Mouse (Mus musculus) ES-Bruce4 (cell line): ENCODE results near the gene Lonrf2. TPM values are rescaled to one million over a fixed set of nuclear protein-coding genes. Genes with fewer than 3 reads are reported as not detected.

Experiments used
- H3K27ac ChIP-seq: 2 replicates; pipeline ENCODE4 v1.5.1; 2012; ENCODE audit warnings: low read length, inconsistent platforms; ENCODE audit not compliant: insufficient read depth
- H3K27me3 ChIP-seq: 2 replicates; pipeline ENCODE4 v1.6.1; 2012; ENCODE audit warnings: mild to moderate bottlenecking, low read length, inconsistent platforms; ENCODE audit not compliant: control insufficient read depth, poor library complexity, insufficient read depth, severe bottlenecking
- H3K36me3 ChIP-seq: 2 replicates; pipeline ENCODE4 v1.6.1; 2012; ENCODE audit warnings: inconsistent platforms, mild to moderate bottlenecking, low read length, moderate library complexity; ENCODE audit not compliant: control insufficient read depth, poor library complexity, insufficient read depth, severe bottlenecking
- H3K4me1 ChIP-seq: one replicate; pipeline ENCODE4 v1.8.1; 2011; ENCODE audit warnings: low read length; ENCODE audit not compliant: control insufficient read depth, insufficient read depth
- H3K4me3 ChIP-seq: 2 replicates; pipeline ENCODE4 v1.5.1; 2011; ENCODE audit warnings: low read depth, mild to moderate bottlenecking, low read length
- H3K9ac ChIP-seq: 2 replicates; pipeline ENCODE4 v1.6.1; 2012; ENCODE audit warnings: low read depth, mild to moderate bottlenecking, inconsistent platforms; ENCODE audit not compliant: poor library complexity, severe bottlenecking
- H3K9me3 ChIP-seq: replicated peaks from 2 replicates; pipeline ENCODE4 v1.6.1; 2012; ENCODE audit warnings: mild to moderate bottlenecking, low read length, inconsistent platforms; ENCODE audit not compliant: control insufficient read depth, poor library complexity, insufficient read depth, severe bottlenecking
- CTCF ChIP-seq: IDR thresholded peaks from one replicate; pipeline ENCODE4 v1.8.1; 2011; ENCODE audit warnings: low read depth, low read length
- EP300 ChIP-seq: IDR thresholded peaks from 2 replicates; pipeline ENCODE4 v1.6.1; 2011; ENCODE audit warnings: low read depth, low read length; ENCODE audit not compliant: insufficient read depth
- POLR2A ChIP-seq: IDR thresholded peaks from one replicate; pipeline ENCODE4 v1.8.1; 2011; ENCODE audit warnings: low read length; ENCODE audit not compliant: insufficient read depth
- polyA plus RNA-seq: library from polyadenylated mRNA; stranded (reverse); fragments of >200 nt; gene quantifications from 2 replicates; pipeline ENCODE4 v1.2.4, GENCODE M21; 2011; ENCODE audit warnings: low read depth; ENCODE audit not compliant: missing spikeins, insufficient read depth, insufficient read length

Gene Lonrf2
- polyA plus RNA-seq, 1 experiment: 0.12 TPM

DNA sequence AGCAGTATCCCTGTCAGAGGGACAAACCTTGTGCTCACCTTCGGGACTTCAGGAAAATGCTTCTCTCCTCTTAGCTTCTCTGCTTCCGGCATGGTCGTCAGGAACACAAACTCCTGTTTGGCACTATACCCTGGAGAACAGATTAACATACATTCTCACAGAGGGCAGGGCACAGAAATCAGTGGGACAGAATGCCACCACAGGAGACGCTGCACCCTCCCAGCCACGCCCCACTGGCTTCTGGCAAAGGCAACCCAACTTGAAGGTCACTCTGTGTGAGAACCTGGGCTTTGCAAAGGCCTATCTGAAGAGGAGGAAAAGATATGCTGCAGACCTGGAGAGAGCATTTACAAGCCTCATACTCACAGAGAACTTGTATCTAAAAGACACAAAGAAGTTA, 37.4 kb upstream of the Lonrf2 start:
- H3K36me3 ChIP-seq: no peaks in the 10 kb centered on the region
- H3K27ac ChIP-seq: no peak overlapping the region
- H3K9me3 ChIP-seq: peaks cover under 1% of the 10 kb centered on the region
- no peaks in the 10 kb centered on the region for H3K27me3 ChIP-seq
- peaks cover 4% of the 10 kb centered on the region for H3K4me1 ChIP-seq
- H3K9ac ChIP-seq: no peak overlapping the region
- TF ChIP-seq EP300 (0 out of 2 replicates have a peak, but pooled peaks have one; percentile 34), CTCF (no peak), POLR2A (no peak)
- no peak overlapping the region for H3K4me3 ChIP-seq

DNA sequence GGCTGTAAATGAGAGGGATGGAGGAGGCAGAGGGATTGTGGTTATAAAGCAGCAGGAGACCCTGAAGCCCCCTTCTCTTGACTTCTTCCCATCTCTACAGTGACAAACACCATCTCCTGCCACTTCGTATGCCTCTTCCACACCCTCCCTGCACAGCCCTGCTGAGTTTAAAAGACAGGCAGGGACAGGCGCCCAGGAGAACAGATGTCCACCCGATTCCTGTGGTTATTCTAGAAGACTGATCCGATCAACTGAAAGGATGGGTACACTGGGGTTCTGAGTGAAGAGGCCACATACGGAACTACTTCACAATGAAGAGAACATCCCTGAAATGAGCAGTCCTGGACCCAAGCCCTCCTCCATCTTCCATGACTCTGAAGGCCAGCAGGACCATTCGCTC, 35.3 kb upstream of the Lonrf2 start:
- no peak for TF ChIP-seq EP300
- TF ChIP-seq CTCF: no peak
- no peak for TF ChIP-seq POLR2A
- Histone ChIP-seq H3K27me3 (no peaks in the 10 kb centered on the region), H3K4me1 (peaks cover 7% of the 10 kb centered on the region), H3K36me3 (no peaks in the 10 kb centered on the region), H3K9me3 (no peaks in the 10 kb centered on the region), H3K9ac (no peak overlapping the region), H3K4me3 (no peak overlapping the region), H3K27ac (no peak overlapping the region)

- Histone ChIP-seq H3K36me3 (no peaks in the 10 kb centered on the region), H3K27me3 (no peaks in the 10 kb centered on the region), H3K27ac (peak overlapping the region; percentile 83), H3K9me3 (no peaks in the 10 kb centered on the region), H3K4me3 (no peak overlapping the region), H3K4me1 (peaks cover 7% of the 10 kb centered on the region), H3K9ac (no peak overlapping the region)
- TF ChIP-seq EP300 (peak; percentile 79), POLR2A (no peak)
These were observed 33.1 kb upstream of the Lonrf2 start for GRCm38 (mm10) chr1:38869398-38870195.

- TF ChIP-seq EP300: no peak
- no peak for TF ChIP-seq POLR2A
- no peak for TF ChIP-seq CTCF
- H3K27me3 ChIP-seq: no peaks in the 10 kb centered on the region
- peaks cover 3% of the 10 kb centered on the region for H3K4me1 ChIP-seq
- H3K27ac ChIP-seq: no peak overlapping the region
- no peak overlapping the region for H3K9ac ChIP-seq
- H3K4me3 ChIP-seq: no peak overlapping the region
- no peaks in the 10 kb centered on the region for H3K9me3 ChIP-seq
- no peaks in the 10 kb centered on the region for H3K36me3 ChIP-seq
These were observed 29.7 kb upstream of the Lonrf2 start for GRCm38 (mm10) chr1:38866242-38866641.

- peaks cover 3% of the 10 kb centered on the region for H3K4me1 ChIP-seq
- H3K9ac ChIP-seq: no peak overlapping the region
- no peak overlapping the region for H3K27ac ChIP-seq
- no peaks in the 10 kb centered on the region for H3K36me3 ChIP-seq
- no peak overlapping the region for H3K4me3 ChIP-seq
- no peaks in the 10 kb centered on the region for H3K9me3 ChIP-seq
- TF ChIP-seq EP300 (no peak), POLR2A (no peak), CTCF (no peak)
- no peaks in the 10 kb centered on the region for H3K27me3 ChIP-seq
These were observed 27.8 kb upstream of the Lonrf2 start for GRCm38 (mm10) chr1:38864341-38864740.

DNA sequence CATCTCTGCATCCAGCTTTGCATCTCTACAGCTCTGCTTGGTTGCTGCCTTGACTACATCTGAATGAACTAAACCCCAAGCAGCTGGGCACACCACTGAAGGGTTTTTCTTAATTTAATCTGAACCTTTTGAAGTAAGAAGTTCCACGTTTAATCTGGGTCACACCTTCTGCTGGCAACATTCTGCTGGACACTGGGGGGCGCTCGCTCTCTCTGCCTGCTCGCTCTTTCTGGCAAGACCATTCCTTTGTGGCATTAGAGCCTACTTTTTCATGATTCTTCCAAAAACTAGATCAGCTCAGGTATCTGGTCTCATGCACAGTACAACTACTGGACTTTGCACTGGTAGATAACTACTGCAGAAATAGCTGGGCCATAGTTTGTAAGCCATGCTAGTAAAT, 25.7 kb upstream of the Lonrf2 start:
- Histone ChIP-seq H3K27ac (no peak overlapping the region), H3K9ac (no peak overlapping the region), H3K27me3 (no peaks in the 10 kb centered on the region), H3K4me1 (no peaks in the 10 kb centered on the region), H3K36me3 (no peaks in the 10 kb centered on the region), H3K4me3 (no peak overlapping the region), H3K9me3 (no peaks in the 10 kb centered on the region)
- TF ChIP-seq CTCF (peak; percentile 78), EP300 (no peak)
